Mouse (Mus musculus) WW6 (cell line): Measurements from ENCODE around the gene Syvn1.

Source experiments
- DNase-seq: peaks from one replicate; pipeline ENCODE4 v3.0.0-alpha.2; 2013; ENCODE audit warnings: low read depth, low spot score

Syvn1 gene

GRCm38 (mm10) chr19:6067724-6068415 lies 21.5 kb downstream of the Syvn1 start, which contains the start of gene Tm7sf2:
TSS of gene Tm7sf2 (minus strand) at chr19:6068373.
- peak; percentile 78 for DNase-seq

GRCm38 (mm10) chr19:6068951-6069350 lies 22.6 kb downstream of the Syvn1 start:
- no peak for DNase-seq

DNA sequence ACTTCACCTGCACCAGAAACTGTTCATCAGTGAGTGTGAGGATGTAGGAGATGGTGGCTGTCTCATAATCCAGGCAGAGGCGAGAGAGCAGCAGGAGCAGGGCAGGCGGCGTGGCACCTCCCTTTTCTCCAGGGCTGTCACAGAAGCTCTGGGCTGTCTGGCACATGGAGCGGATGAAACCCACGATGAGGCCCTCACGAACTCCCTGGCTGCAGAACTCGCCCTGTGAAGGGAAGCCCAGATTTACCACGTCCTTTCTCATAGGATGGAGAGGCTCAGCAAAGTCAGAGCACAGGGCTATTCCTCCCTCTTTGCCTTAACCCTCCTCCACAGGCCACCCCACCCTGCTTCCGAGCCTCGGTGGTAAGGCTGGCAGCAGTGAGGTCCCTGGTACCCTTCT lies 23.5 kb downstream of the Syvn1 start:
- DNase-seq, result no peak

- no peak for DNase-seq
These were observed 24.3 kb downstream of the Syvn1 start for GRCm38 (mm10) chr19:6070571-6071250.

GRCm38 (mm10) chr19:6071261-6071660 lies 24.9 kb downstream of the Syvn1 start:
- DNase-seq, result no peak

GRCm38 (mm10) chr19:6073889-6074288 lies 27.5 kb downstream of the Syvn1 start:
- DNase-seq, result no peak

DNA sequence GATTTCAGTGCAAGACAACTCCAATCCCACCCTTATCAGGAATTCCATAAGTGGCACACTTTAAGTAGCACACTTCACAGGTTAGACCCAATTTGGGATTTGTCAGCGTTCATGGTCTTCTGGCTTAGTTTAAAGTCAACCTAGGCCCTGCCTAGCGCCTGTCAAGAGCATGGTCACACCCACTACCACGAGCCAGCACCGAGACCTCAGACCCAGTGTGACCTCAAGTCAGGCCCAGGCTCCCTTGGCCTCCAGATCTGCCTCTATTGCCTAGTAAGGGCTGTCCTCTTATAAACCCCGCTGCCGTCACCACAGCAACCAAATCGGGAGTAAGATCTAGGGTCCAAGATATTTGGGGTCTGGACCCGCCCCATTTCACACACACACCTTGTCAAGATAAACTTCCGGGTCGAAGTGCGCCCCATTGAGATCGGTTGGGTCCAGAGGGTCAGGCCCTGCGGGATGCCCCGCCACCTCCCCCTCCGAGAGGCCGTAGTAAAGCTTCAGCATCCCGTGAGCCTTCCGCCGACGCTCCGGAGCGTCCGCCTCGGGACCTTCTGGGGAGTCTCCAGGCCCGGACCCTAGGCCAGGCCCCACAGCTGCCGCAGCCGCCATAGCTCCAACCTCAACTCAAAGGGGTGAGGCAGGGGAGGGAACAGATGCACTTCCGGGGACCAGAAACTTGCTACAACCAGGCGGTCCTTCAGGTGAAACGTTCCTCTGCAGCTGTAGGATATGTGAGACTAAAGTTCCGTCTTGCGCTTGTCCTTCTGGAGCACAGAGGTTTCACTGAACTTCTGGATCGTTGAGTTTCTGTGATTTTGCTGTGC lies 30.4 kb downstream of the Syvn1 start, which contains the start of gene Vps51:
TSS of gene Vps51 (minus strand) at position 668 of the 830 bp plus-strand sequence.
- DNase-seq, result peak; percentile 72

- no peak for DNase-seq
These were observed 33.7 kb downstream of the Syvn1 start, which contains the start of gene Tmem262 for GRCm38 (mm10) chr19:6079983-6080480. TSS of gene Tmem262 (plus strand) at chr19:6080033.

DNA sequence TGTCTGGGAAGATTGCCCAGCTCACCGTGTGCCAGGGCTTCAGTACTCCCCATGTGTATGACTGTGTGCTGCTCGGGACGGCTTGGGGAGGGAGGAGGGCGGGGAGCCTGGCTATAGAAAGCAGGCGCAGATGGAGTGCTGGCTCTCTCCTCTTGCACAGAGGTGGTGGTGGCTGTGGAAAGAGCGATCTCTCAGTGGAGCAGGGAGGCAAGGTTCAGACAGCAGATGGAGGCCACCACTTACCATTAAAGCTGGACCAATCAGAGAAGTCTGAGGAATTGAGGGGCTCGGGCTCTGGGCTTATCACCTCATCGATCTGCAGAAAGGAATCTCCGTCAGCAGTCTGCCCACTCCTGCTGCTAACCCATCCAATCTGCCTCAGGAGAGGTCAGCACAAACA lies 35.8 kb downstream of the Syvn1 start, which contains the start of gene Gm28374:
TSS of gene Gm28374 (minus strand) at position 101 of the 400 bp plus-strand sequence.
- DNase-seq, result no peak

DNA sequence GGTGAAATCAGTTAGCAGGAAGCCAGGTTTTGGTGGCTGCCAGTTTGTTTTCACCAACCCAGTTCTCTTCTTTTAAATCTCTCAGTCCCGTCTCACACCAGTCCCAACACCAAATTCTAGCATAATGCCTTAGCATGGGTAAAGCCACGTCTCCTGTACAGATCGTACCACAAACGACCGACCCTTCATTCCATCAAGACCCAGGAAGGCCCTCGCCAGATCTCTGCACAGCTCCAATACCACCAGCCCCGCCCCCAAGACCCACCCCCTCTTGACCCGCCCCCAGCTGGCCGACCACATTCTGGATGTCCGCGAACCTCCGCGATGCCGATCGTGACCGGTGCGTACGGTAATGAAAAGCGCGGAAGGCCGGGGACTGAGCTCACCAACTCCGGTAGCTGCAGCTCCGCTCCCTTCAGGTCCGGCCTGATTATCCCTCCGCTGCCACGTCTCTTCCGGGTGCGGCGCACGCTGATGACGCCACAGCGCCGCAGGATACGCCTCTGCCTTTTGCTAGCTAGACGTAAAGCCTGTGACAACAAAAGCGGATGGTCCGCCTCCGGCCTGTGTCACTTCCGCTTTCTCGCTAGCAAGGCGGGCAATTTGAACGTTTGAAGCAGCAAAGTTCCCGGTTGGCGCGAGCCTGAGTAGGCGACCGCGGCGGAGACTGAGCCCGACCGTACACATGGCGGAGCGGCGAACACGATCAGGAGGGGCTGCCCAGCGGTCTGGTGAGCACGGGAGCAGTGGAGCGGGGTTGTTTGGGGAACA lies 38.3 kb downstream of the Syvn1 start, which contains the start of the genes Zfpl1 and Cdca5:
TSS of gene Zfpl1 (minus strand) at position 479 of the 771 bp plus-strand sequence.
TSS of gene Cdca5 (plus strand) at position 506 of the 771 bp plus-strand sequence.
- peak; percentile 98 for DNase-seq

DNA sequence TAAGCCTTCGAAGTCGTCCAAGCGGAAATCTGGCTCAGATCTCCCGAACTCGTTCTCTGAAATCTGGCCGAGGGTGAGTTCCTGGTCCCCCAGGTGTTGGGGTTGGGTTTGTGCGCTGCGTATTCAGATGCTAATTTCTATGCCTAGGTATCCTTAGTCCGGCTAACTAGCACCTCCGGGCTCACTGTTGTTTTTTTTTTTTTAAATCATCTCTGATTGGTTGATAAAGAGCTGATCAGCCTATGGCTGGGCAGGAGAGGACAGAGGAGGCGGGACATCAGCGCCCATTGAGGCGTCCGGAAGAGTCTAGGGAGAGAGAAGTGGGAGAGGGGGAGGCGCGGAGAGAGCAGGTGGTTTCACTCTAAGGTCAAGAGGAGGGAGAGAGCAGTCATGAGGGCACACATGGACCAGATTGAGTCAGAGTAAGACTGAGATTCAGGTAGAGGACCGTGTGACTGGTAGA lies 39.1 kb downstream of the Syvn1 start:
- peak; percentile 65 for DNase-seq

DNA sequence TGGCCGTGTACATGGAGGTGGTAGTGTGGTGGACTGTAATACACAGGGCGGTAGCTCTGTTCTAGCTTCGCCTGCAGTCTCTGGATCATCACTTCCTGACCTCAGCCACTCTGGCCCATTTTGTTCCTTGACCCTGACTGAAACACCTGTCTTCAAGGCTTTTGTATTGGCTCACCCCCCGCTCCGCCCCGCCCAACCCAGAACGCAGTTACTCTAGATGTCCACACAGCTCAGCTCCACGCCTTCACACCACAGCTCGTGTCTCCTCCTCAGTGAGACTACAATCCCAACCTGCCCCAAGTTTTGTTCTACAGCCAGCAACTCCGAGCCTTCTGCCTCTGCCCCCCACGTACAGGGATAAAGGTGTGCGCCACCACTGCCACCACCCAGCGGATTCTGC lies 42.5 kb downstream of the Syvn1 start:
- no peak for DNase-seq

- no peak for DNase-seq
These were observed 47.7 kb downstream of the Syvn1 start, which contains the start of gene AC131692.1 for GRCm38 (mm10) chr19:6094119-6094518. TSS of gene AC131692.1 (plus strand) at chr19:6094419.

- no peak for DNase-seq
These were observed 51.5 kb downstream of the Syvn1 start for GRCm38 (mm10) chr19:6097847-6098246.

- no peak for DNase-seq
These were observed 54.8 kb downstream of the Syvn1 start for GRCm38 (mm10) chr19:6101186-6101585.

- DNase-seq, result no peak
These were observed 55.9 kb downstream of the Syvn1 start for GRCm38 (mm10) chr19:6102169-6102853.
